8 mouse cellular contexts compared by ENCODE assay signal in genomic region chr11:102774621-102775141, GRCm38 (mm10). TPM values are rescaled to one million over a fixed set of nuclear protein-coding genes. Genes with fewer than 3 reads are reported as not detected.
A peak's percentile ranks its signal among the peaks of the same experiment; 100 is the strongest.
DNase-seq lines count a peak whose midpoint lies in the region; ATAC-seq lines count a peak whose summit lies in the region.

No protein-coding gene starts in this region.

- peak; percentile 96 for DNase-seq in ZHBTc4 (ENCODE audit: low read depth, low spot score)
- peak; percentile 86 for DNase-seq in cerebellum, adult 8-10 months
- peak; percentile 73 to 84 for DNase-seq in layer of hippocampus, postnatal 14 days (ENCODE audit: low spot score in 2 of 2)
- peak; percentile 93 for DNase-seq in lung, postnatal 10 days
- DNase-seq in retina, postnatal 1 day = peak; percentile 93
- DNase-seq in B cell, adult 2 months = no peak

- ATAC-seq in frontal cortex, adult (ENCODE audit: low TSS enrichment) = peak; percentile 60
- ATAC-seq in hematopoietic stem cell, adult 5-6 weeks (replicated peaks in 1 of 2; ENCODE audit: insufficient read depth in 1 of 2, low FRiP score in 2 of 2, low TSS enrichment in 1 of 2, low read depth in 1 of 2, poor library complexity in 2 of 2, severe bottlenecking in 2 of 2) = peak; percentile 13 to 46; a peak in 2 of 4 replicates

RNA-seq across cellular contexts. Expression of gene Adam11, which starts 13.4 kb away (rescaled TPM):
- 3.5 and 4.1 TPM in 2 replicates for total RNA-seq in hematopoietic stem cell, adult 5-6 weeks (2017)
- 100 to 1,000 TPM; 186 to 207 TPM for total RNA-seq in layer of hippocampus, postnatal 14 days (2021)

RNA-seq across cellular contexts. Expression of gene Gjc1, which starts 44.8 kb away (rescaled TPM):
- 0.31 TPM in 1 of 2 replicates, not detected in the other for total RNA-seq in hematopoietic stem cell, adult 5-6 weeks (2017)
- 10 to 100 TPM; 10.3 to 12.9 TPM for total RNA-seq in layer of hippocampus, postnatal 14 days (2021)

Comparison
In these comparisons a context has a peak if more than half of its experiments do, and no peak if none do; other contexts are left out.
1. DNase-seq: peak in ZHBTc4 (single experiment), cerebellum, adult 8-10 months (single experiment), layer of hippocampus, postnatal 14 days (2 of 2), lung, postnatal 10 days (single experiment) and retina, postnatal 1 day (single experiment); none in B cell, adult 2 months (0 of 2).
2. RNA of gene Adam11, which starts 13.4 kb away (total RNA-seq): 186 to 207 TPM in layer of hippocampus, postnatal 14 days; 3.5 to 4.1 TPM in hematopoietic stem cell, adult 5-6 weeks; every median in the first group is over 10 times any median in the second.